Mouse (Mus musculus): ENCODE measurements around the gene Ptpru.

DNA sequence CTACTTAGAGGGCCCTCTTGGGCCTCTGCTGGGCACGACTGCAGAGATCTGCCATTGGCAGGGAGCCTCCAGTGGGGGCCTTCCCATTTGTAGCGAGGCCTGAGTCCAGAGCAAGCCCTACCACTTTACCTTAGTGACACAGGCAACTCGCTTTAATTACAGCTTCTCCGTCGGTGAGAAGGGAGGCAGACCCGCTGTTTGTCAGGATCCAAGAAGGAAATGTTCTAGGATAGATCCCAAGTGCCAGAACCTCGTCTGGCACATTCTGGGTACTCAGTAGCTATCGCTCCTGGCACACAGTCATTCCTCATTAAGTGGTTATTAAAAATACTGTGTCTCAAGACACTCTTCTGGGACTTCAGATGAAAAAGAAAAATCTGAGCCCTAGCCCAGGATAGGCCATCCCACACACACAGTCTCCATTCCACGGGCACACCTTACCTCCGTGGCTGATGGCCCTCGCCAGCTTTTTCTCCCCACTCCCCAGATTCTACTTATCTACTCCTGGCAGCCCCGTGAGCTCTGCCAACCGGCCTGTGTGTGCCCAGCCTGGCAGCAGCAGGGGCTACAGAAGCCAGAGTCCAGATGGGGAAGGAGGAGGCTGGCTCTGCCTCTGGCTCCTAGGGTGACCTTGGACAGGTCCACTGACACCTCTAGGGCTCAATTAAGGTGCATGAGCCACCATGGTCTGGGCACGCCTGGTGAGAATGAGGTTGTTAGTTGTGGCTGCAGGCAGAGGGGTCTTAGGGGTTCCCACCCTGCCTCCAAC, 41.6 kb downstream of the Ptpru start:
- no peak for TF ChIP-seq CTCF (IDR thresholded peaks at IDR 0.05; ENCODE audit: extremely low read depth, insufficient read length, insufficient replicate concordance, low read depth, low read length)
- no peak for TF ChIP-seq POLR2A (IDR thresholded peaks at IDR 0.05; ENCODE audit: low read depth, low read length)
